Mouse (Mus musculus) right cerebral cortex, postnatal 4 days (tissue): ENCODE results near the gene Xpo6.

Experiments
- DNase-seq: peaks from one replicate; pipeline ENCODE4 v3.0.0-alpha.2; 2022

The Xpo6 gene

DNA sequence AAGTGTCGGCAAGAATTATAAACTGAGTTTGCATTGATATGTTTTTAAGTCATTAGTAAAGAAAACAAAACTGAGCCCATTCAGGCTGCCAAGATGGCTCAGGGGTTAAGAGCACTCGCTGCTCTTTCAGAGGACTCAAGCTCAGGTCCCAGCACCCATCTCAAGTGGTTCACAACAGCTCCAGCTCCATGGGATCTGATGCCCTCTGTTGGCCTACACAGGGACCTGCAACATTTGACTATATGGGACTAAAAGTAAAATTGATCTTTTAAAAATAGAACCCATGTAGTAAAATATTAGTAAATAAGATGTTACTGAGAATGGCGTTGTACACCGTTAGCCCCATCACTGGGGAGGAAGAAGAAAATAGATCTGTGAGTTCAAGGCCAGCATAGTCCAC lies 130.0 kb downstream of the Xpo6 start:
- DNase-seq: no peak

GRCm38 (mm10) chr7:126066777-126067176 lies 133.5 kb downstream of the Xpo6 start:
- peak; percentile 73 for DNase-seq

GRCm38 (mm10) chr7:126065243-126065876 lies 134.9 kb downstream of the Xpo6 start:
- DNase-seq: no peak

DNA sequence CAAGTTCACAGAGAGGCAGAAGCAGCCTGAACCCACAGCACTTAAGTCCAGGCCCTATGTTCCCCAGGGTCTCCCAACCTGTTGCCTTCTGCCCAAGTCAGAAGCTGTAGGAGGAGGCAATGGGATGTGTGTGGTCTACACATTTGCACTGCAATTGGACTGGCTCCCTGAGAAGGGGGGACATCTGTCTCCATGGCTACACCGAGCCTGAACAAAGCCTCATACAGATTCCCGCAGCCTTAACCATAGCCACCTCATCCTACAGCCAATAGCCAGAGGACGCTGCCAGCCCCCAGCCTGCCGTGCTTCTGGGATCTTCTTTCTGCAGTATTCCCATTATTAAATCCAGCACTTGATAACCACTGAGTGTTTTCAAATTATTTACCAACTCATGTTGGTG lies 138.1 kb downstream of the Xpo6 start:
- no peak for DNase-seq

DNA sequence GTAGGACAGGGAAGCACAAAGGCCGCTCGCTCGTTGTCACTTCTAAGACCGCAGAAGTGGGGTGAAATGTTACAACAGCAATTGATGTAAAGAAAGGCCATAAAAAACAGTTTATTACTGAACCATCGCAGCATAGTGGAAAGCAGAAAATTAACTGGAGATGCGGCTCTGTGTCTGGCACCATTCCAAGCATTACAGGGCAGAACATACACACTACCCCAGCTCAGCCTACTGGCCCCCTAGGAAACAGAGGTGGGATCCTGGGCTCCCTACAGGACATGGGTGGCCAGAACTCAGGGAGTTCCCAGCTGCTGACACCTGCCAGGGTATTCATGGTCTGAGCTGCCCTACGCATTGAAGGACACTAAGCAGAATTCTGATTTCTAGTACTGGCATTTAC lies 141.4 kb downstream of the Xpo6 start:
- no peak for DNase-seq

DNA sequence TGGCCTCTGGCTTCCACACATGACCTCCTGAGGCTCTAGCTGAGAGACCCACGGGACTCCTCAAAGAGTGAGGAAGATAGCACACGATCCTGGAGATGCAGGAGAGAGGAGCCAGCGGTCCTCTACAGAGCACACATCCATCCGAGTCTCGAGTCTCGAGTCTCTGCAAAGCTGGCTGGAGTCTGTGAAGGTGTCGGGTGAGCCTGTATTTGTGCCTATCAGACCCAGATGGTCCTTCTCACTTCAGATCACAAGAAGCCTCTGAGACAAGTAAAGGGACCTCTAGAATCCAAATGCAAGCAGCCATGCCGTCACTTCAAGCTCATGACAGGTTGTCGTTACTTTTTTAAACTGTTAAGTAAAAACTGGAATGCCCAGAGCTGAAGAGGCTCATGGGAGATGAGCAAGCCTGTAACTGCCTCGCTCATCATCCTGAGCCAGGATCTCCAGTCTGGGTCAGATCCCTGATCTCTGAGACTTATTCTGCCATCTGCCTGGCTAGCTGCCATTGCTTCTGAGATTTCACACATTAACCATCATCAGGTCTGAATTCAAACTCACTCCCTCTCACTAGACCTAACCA lies 142.9 kb downstream of the Xpo6 start:
- no peak for DNase-seq

- no peak for DNase-seq
Measured at GRCm38 (mm10) chr7:126054574-126054973, 145.7 kb downstream of the Xpo6 start.

DNA sequence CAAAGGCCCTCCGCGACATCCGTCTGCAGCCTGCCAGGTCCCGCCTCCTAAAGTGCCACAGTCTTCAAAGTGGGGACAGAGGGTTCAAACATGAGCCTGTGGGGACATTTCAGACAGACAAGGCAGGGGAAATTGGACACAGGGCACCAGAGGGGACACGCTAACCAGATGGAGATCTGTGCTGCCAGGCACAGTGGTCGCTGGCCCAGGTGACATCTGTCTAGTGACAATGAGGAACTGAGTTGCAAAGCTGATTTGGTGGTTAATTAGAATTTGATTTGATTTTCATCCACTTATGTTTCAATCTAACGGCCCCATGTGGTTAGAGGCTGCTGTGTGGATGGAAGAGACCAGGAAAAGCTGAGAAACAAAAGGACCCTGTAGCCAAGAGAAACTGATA lies 146.7 kb downstream of the Xpo6 start:
- DNase-seq: no peak

DNA sequence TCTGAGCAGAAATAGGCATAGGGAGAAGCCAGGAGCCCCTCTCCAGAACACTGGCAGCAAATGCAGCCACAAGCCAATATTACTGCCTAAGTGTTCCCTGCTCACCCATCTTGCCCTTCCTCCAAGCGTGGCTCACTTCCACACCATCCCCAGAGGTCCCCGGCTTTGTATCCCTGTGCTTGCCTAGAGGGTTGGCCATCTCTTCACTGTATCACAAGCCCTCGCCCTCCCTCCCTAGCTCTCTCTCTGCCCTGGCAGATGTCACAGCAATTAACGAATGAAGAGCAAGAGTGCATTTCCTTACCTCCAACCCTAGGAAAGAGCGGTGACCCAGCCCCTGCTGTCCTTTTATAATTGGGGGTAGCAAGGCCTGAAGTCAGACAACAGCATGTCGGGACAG lies 148.4 kb downstream of the Xpo6 start:
- no peak for DNase-seq
